Mouse (Mus musculus): ENCODE results near the gene Nucb1. TPM values are rescaled to one million over a fixed set of nuclear protein-coding genes. Genes with fewer than 3 reads are reported as not detected.
"Not testable (repeated sequence)": the region's sequence is repeated elsewhere in the genome, so short reads cannot be mapped to it uniquely, and the experiment has no call there.

Gene Nucb1
- polyA plus RNA-seq, 1 experiment from 2014 or later, result 118 TPM

DNA sequence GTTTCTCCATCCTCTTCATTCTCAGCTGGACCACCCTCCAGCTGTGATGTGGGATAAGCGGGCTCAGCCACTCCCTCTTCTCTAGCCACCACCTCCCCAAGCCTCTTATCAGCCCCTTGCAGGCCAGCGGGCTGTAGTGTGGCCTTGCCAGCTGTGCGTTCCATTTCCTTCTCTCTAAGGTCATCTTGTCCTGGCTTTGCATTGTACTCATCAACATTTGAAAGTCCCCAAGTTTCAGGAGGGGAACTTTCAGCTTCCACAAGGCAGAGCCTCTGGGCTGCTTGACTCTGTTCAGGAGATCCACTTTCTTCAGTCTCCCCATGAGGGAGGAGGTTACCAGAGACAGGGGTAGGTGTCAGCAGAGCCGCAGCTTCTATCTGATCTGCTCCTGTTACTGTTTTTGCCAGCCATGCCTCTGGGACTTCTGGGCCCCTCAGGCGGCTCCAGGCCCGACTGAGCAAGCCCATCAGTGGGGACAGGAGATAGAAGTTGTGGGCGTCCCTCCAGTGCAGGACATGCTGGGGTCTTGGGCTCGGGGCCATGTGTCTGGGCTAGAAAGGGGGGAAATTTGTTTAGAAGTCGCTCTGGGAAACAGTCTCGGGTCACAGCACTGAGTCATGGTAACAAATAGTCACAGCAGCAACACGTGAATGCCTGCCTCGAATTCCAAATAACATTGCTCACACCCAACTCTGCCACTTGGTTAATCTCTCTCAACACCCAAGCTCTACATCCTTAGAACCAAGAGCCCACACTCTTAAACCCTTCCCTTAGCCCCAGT is 14.8 kb upstream of the Nucb1 start:
- Histone ChIP-seq H3K27ac (replicated peaks) (peak overlapping the region; percentile 100), H3K27me3 (peaks cover 2% of the 10 kb centered on the region; the same call in 1 of the 2 replicates), H3K36me3 (replicated peaks) (peaks cover 45% of the 10 kb centered on the region), H3K9ac (peak overlapping the region; percentile 99), H3K4me3 (replicated peaks) (peak overlapping the region; percentile 88), H3K9me3 (replicated peaks) (no peaks in the 10 kb centered on the region), H3K4me1 (replicated peaks) (peaks cover 60% of the 10 kb centered on the region), H3K4me2 (peak overlapping the region; percentile 77)
- WGBS (ENCODE audit: insufficient replicate concordance), result 2% methylated on average over 12 of the region's 12 CpGs
- ATAC-seq (ENCODE audit: insufficient read depth), result peak; percentile 87

- Histone ChIP-seq H3K4me3 (replicated peaks) (peak overlapping the region; percentile 88), H3K4me2 (peak overlapping the region; percentile 77), H3K27ac (replicated peaks) (peak overlapping the region; percentile 100), H3K27me3 (no peaks in the 10 kb centered on the region), H3K4me1 (replicated peaks) (peaks cover 61% of the 10 kb centered on the region), H3K9me3 (replicated peaks) (no peaks in the 10 kb centered on the region), H3K9ac (peak overlapping the region; percentile 99), H3K36me3 (replicated peaks) (peaks cover 45% of the 10 kb centered on the region)
- 50% methylated on average over 13 of the region's 13 CpGs for WGBS (ENCODE audit: insufficient replicate concordance)
- ATAC-seq (ENCODE audit: insufficient read depth), result no peak
These were observed 13.5 kb upstream of the Nucb1 start for GRCm38 (mm10) chr7:45523678-45524170.

DNA sequence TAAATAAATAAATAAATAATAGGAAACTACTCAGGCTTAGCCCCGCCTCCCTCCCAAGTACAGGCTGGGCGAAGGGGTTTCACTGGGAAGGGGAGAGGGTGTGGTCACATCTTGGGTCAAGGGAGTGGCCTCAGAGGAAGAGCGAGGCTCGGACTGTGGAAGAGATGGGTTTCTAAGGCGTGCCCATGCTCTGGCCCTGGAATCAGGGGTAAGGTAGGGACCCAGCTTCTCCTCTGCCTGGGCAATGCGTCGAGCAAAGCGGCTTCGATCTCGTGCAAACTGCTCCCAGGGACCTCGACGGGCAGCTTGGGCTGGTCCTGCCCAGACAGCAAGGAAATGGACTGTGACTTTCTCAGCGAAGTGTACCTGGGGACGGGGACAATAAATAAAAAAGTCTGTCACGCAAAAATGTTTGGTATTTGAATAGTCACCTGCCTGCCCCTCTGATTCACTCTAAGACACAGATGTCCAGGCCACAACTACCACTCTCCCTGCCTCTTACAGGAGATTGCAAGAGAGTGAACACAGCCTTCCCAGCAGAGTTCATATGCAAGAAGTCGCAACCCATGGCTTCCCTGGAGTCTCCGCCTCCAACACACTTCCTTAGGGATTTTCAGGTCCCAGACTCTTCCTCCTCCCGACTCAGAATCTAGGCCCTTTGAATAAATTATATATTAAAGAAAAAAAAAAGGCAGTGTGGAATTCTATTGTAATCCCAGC is 12.9 kb upstream of the Nucb1 start:
- ATAC-seq (ENCODE audit: insufficient read depth), result no peak
- Histone ChIP-seq H3K4me2 (peak overlapping the region; percentile 77), H3K9ac (peak overlapping the region; percentile 99), H3K36me3 (replicated peaks) (peaks cover 45% of the 10 kb centered on the region), H3K4me1 (replicated peaks) (peaks cover 63% of the 10 kb centered on the region), H3K9me3 (replicated peaks) (no peaks in the 10 kb centered on the region), H3K4me3 (replicated peaks) (peak overlapping the region; percentile 88), H3K27me3 (no peaks in the 10 kb centered on the region), H3K27ac (replicated peaks) (peak overlapping the region; percentile 100)
- WGBS (ENCODE audit: insufficient replicate concordance), result 47% methylated on average over 18 of the region's 18 CpGs

- peak overlapping the region; percentile 88 for H3K4me3 ChIP-seq (replicated peaks)
- peaks cover 63% of the 10 kb centered on the region for H3K4me1 ChIP-seq (replicated peaks)
- H3K9ac ChIP-seq, result peak overlapping the region; percentile 99
- H3K27me3 ChIP-seq, result no peaks in the 10 kb centered on the region
- no peak for ATAC-seq (ENCODE audit: insufficient read depth)
- peak overlapping the region; percentile 77 for H3K4me2 ChIP-seq
- peak overlapping the region; percentile 100 for H3K27ac ChIP-seq (replicated peaks)
- H3K36me3 ChIP-seq (replicated peaks), result peaks cover 45% of the 10 kb centered on the region
- 48% methylated on average over 16 of the region's 16 CpGs for WGBS (ENCODE audit: insufficient replicate concordance)
- H3K9me3 ChIP-seq (replicated peaks), result no peaks in the 10 kb centered on the region
These were observed 12.1 kb upstream of the Nucb1 start for GRCm38 (mm10) chr7:45522194-45522752.

DNA sequence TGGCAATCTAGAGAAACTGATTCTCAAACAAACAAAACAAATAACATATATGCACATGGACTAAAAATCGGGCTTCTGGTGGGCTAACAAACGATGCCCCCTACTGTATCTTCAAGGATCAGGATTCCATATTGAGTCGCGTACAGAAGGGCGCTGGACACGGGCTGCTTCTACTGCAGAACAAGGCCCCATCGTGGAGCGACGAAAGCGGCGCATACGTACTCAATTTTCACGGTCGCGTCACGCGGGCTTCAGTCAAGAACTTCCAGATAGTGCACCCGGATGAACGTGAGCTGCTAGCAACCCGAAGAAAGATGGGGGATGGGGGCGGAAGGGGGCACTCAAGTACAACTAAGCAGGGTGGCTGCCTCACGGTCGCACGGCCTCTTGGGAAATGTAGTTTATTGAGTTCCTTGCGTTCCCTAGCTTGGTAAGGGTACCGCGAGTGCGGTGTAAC is 11.6 kb upstream of the Nucb1 start:
- peak overlapping the region; percentile 77 for H3K4me2 ChIP-seq
- H3K9me3 ChIP-seq (replicated peaks), result no peaks in the 10 kb centered on the region
- peaks cover 59% of the 10 kb centered on the region for H3K4me1 ChIP-seq (replicated peaks)
- H3K27me3 ChIP-seq, result no peaks in the 10 kb centered on the region
- under 1% methylated on average over 28 of the region's 28 CpGs for whole genome bisulfite sequencing (ENCODE audit: insufficient replicate concordance)
- H3K4me3 ChIP-seq (replicated peaks), result peak overlapping the region; percentile 88
- peak overlapping the region; percentile 100 for H3K27ac ChIP-seq (replicated peaks)
- H3K9ac ChIP-seq, result peak overlapping the region; percentile 99
- peaks cover 45% of the 10 kb centered on the region for H3K36me3 ChIP-seq (replicated peaks)
- no peak for ATAC-seq (ENCODE audit: insufficient read depth)

DNA sequence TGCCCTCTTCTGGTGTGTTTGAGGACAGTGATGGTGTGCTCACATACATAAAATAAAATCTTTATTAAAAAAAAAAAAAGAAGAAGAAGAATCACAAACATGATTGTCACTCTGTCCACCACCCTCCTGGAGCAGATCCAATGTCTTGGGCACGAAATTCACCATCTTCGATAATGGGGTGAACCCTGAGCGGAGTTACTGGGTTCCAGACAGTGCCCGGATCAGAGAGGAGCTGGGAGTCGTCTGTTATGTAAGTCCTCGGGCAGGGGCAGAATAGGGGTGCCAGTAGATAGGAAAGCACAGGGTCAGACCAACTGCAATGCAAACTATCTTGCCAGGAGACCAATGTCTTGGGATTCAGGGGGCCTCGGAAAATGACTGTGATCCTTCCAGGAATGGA is 10.4 kb upstream of the Nucb1 start:
- no peak for ATAC-seq (ENCODE audit: insufficient read depth)
- Histone ChIP-seq H3K4me2 (peak overlapping the region; percentile 77), H3K9ac (no peak overlapping the region), H3K4me3 (replicated peaks) (0 out of 2 replicates have a peak overlapping the region, but pooled peaks have one; percentile 88), H3K9me3 (replicated peaks) (no peaks in the 10 kb centered on the region), H3K27me3 (no peaks in the 10 kb centered on the region), H3K36me3 (replicated peaks) (peaks cover 45% of the 10 kb centered on the region), H3K4me1 (replicated peaks) (peaks cover 68% of the 10 kb centered on the region), H3K27ac (replicated peaks) (peak overlapping the region; percentile 100; the same call in 1 of the 2 replicates)
- 85% methylated on average over 7 of the region's 7 CpGs for WGBS (ENCODE audit: insufficient replicate concordance)

GRCm38 (mm10) chr7:45519345-45520120 is 9.3 kb upstream of the Nucb1 start:
- Histone ChIP-seq H3K9ac (peak overlapping the region; percentile 4; the same call in 1 of the 2 replicates), H3K4me3 (replicated peaks) (peak overlapping the region; percentile 9; the same call in 1 of the 2 replicates), H3K27ac (replicated peaks) (peak overlapping the region; percentile 58), H3K4me2 (peak overlapping the region; percentile 32), H3K4me1 (replicated peaks) (peaks cover 71% of the 10 kb centered on the region), H3K9me3 (replicated peaks) (no peaks in the 10 kb centered on the region), H3K36me3 (replicated peaks) (peaks cover 40% of the 10 kb centered on the region), H3K27me3 (no peaks in the 10 kb centered on the region)
- WGBS (ENCODE audit: insufficient replicate concordance), result 63% methylated on average over 8 of the region's 8 CpGs
- ATAC-seq (ENCODE audit: insufficient read depth), result no peak

- WGBS (ENCODE audit: insufficient replicate concordance), result 88% methylated on average over 16 of the region's 16 CpGs
- H3K4me1 ChIP-seq (replicated peaks), result peaks cover 71% of the 10 kb centered on the region
- ATAC-seq (ENCODE audit: insufficient read depth), result no peak
These were observed 8.4 kb upstream of the Nucb1 start for GRCm38 (mm10) chr7:45518618-45519017.

DNA sequence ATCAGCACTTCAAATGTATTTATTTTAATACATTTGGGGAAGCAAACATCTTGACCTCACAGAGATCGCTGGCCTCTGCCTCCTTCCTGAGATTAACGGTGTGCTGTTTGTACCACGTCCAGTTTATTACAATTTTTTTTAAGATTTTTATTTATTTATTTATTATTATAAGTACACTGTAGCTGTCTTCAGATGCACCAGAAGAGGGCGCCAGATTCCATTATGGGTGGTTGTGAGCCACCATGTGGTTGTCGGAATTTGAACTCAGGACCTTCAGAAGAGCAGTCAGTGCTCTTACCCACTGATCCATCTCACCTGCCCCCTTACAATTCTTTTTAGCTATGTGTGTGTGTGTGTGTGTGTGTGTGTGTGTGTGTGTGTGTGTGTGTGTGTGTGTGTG is 6.6 kb upstream of the Nucb1 start:
- H3K9ac ChIP-seq; H3K4me3 ChIP-seq (replicated peaks); H3K4me2 ChIP-seq; ATAC-seq (ENCODE audit: insufficient read depth); H3K27ac ChIP-seq (replicated peaks); H3K9me3 ChIP-seq (replicated peaks); H3K27me3 ChIP-seq: not testable (repeated sequence)
- 55% methylated on average over 5 of the region's 5 CpGs for WGBS (ENCODE audit: insufficient replicate concordance)
- peaks cover 15% of the 10 kb centered on the region for H3K36me3 ChIP-seq (replicated peaks)
- peaks cover 59% of the 10 kb centered on the region for H3K4me1 ChIP-seq (replicated peaks)

More at GRCm38 (mm10) chr7:45518618-45519017, 8.4 kb upstream of the Nucb1 start:
- Histone ChIP-seq H3K9me3 (replicated peaks) (no peaks in the 10 kb centered on the region), H3K9ac (peak overlapping the region; percentile 9; the same call in 1 of the 2 replicates), H3K36me3 (replicated peaks) (peaks cover 32% of the 10 kb centered on the region), H3K4me2 (no peak overlapping the region), H3K27me3 (no peaks in the 10 kb centered on the region), H3K4me3 (replicated peaks) (no peak overlapping the region), H3K27ac (replicated peaks) (peak overlapping the region; percentile 58; the same call in 1 of the 2 replicates)

GRCm38 (mm10) chr7:45515436-45515835 is 5.2 kb upstream of the Nucb1 start:
- peak; percentile 79 for ATAC-seq (ENCODE audit: insufficient read depth)
- H3K4me1 ChIP-seq (replicated peaks), result peaks cover 52% of the 10 kb centered on the region
- H3K27ac ChIP-seq (replicated peaks), result peak overlapping the region; percentile 78
- peaks cover 2% of the 10 kb centered on the region; the same call in 1 of the 2 replicates for H3K36me3 ChIP-seq (replicated peaks)
- no peaks in the 10 kb centered on the region for H3K9me3 ChIP-seq (replicated peaks)
- H3K9ac ChIP-seq, result peak overlapping the region; percentile 49
- peak overlapping the region; percentile 29 for H3K4me3 ChIP-seq (replicated peaks)
- 12% methylated on average over 16 of the region's 16 CpGs for WGBS (ENCODE audit: insufficient replicate concordance)
- no peaks in the 10 kb centered on the region for H3K27me3 ChIP-seq
- H3K4me2 ChIP-seq, result peak overlapping the region; percentile 65

Measured in liver, embryonic 15.5 days (tissue).